Mouse (Mus musculus) CD4-positive helper T cell, adult 2 months (primary cell): Measurements from ENCODE around the gene P4htm.

ENCODE experiments used
- DNase-seq: peaks from one replicate; pipeline ENCODE4 v3.0.0-alpha.2; 2012; ENCODE audit warnings: low read depth, missing footprints, low spot score

P4htm gene

GRCm38 (mm10) chr9:108577934-108578544 lies 19.4 kb downstream of the P4htm start:
- peak; percentile 62 for DNase-seq

DNA sequence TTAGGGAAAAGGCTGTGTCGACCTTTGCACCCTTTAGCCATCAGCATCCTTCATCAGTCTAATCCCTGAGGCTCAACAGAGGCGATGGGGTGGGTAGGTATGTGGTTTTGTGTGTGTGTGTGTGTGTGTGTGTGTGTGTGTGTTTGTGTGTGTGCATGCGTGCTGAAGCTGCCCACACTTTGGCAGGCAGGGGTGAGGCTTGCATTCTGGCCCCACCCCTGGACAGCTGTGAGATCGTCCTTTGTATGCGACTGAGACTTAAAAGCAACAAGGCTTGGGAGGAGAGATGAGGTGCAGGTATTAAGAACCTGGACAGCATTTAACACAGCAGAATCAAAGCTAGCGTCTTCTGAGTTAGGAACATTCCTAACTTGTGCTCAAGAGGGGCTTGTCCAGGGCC lies 20.4 kb downstream of the P4htm start:
- no peak for DNase-seq

DNA sequence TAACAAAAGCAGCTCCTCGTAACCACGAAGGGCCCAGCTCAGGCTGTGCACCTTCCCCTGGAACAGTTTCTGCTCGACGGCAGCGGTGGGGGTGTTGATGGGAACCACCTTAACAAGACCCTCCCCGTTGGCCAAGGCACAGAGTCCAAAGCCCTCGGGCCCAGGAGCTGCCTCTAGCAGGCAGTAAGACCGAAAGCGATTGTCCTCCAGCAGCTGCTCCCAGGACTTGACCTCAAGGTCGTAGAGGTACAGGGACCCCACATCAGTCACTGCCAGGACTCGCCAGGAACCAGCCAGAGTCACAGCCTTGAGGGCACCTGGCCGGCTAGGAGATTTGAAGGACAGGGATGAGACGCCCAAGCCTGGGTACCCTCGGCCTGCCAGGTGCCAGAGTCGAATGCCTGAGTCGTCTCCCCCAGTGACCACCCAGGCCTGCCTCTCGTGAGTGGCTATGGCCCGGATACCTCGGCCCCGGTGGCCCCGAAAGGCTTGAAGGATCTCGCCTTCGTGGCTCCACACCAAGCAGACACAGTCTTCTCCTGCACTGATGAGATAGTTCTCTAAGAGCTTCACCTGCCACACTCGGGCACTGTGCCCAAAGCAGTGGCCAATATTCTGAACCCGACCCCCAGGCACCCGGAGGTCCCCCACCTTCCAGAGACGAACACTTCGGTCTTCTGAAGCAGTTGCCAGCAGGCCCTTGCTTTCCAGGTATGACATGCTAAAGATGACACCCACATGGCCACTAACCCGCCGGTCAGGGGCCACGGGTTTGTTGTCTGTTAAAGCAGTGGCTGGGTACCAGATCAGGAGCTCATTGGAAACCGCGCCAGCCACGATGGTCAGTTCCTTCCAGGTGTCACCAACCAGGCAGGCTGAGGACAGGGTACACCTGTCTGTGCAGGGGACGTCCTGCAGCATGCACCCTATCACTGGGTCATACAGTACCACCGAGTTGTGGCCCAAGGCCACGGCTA lies 21.9 kb downstream of the P4htm start:
- no peak for DNase-seq

- no peak for DNase-seq
Measured at GRCm38 (mm10) chr9:108574921-108575320, 22.5 kb downstream of the P4htm start.

DNA sequence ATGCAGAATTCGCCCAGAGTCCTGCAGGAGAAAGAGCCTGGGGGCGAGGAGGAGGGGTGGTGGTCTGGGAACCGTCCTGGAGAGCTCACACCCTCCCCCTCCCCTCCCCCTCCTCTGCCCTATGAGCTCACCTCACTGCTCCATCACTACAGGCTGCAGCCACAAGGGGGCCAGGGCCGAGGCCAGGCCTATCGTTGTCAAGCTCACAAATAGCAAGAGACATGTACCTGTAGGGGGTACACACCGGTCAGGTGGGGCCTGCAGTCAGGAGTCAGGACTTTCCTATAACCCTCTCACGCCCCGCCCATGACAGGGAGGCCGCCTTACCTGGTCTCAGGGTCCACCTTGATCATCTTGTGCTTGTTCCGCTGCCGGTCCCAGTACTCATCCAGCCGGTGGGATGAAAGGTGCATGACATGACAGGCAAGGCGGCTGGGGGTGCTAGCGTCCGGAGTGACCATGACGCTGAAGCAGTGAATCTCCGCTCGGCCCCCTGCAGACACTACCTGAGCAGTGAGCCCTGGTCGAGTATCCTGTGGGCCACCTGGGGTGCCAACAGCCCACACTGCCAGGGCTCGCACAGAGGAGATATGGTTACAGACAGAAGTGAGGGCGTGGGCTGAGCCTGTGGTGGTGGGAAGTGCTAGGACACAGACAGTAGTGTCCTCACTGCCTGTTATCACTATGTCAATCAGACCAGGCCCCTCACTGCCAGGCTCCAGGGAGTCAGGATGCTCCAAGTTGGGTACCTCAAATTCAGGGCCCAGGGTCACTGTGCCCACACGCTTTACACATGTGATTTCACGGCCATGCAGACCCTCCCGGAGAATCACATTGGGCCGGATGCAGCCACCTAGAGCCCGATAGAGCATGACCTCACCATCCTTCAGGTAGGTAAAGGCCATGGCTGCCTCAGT lies 23.4 kb downstream of the P4htm start:
- DNase-seq, result peak; percentile 78

- DNase-seq, result no peak
Measured at GRCm38 (mm10) chr9:108572321-108572720, 25.1 kb downstream of the P4htm start.

- DNase-seq, result no peak
Measured at GRCm38 (mm10) chr9:108571401-108571973, 26.0 kb downstream of the P4htm start.

DNA sequence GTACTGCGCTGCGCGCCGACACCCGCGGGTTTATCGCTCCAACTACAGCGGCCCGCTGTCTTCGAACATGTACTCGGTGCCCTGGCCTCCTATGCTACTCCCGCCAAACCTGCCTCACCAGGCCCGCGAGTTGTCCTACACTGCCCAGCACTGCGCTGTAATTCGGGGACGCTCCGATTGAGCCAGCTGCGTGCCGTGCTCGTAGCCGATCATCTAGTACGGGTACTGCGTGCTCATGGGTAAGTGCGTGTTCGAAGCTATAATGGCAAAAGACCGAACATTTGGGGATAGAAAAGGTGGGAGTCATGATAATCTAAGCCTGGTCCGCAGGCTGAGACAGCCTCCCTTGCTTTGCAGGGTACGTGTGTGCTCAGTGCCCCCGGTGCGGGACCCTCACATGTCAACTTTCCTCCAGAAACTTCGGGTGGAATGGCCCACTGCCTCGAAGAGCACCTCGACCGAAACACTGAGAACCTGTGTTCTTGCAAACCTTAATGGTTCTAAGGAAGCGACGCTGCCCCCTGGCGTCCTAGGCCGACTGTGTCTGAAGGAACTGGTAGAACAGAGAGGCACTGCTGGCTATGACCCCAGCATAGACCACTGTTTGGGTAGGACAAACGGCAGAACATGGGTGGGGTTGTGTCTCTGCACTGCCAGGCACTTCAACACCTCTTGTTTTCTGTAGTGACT lies 27.1 kb downstream of the P4htm start:
- peak; percentile 87 for DNase-seq

- DNase-seq, result peak; percentile 93
Measured at GRCm38 (mm10) chr9:108569381-108570206, 27.9 kb downstream of the P4htm start, which contains the start of gene Dalrd3. TSS of gene Dalrd3 (plus strand) at chr9:108569886.

DNA sequence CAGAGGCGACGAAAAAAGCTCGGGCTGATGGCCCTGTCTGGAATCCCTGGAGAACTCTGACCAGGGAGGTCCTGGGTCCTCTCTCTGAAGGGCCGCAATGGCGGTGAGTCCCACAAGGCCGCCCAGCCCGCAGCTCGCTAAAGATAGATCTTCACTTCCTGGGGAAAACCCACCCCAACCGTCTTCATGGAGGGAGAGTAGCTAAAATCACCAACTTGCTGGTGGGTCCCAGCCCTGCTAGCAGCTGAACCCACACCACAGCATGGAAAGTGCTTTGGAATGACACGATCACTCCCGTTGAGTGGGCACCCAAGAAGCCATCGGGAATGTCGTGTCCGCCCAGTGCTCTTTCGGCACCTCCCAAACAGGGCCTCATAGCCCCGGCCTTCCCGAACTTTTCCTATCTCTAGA lies 29.0 kb downstream of the P4htm start:
- peak; percentile 39 for DNase-seq

- peak; percentile 34 for DNase-seq
Measured at GRCm38 (mm10) chr9:108567931-108568419, 29.5 kb downstream of the P4htm start.

- peak; percentile 95 for DNase-seq
Measured at GRCm38 (mm10) chr9:108566815-108567776, 30.4 kb downstream of the P4htm start, which contains the start of gene Ndufaf3. TSS of gene Ndufaf3 (minus strand) at chr9:108567434.

GRCm38 (mm10) chr9:108565881-108566814 lies 31.3 kb downstream of the P4htm start:
- DNase-seq, result no peak

DNA sequence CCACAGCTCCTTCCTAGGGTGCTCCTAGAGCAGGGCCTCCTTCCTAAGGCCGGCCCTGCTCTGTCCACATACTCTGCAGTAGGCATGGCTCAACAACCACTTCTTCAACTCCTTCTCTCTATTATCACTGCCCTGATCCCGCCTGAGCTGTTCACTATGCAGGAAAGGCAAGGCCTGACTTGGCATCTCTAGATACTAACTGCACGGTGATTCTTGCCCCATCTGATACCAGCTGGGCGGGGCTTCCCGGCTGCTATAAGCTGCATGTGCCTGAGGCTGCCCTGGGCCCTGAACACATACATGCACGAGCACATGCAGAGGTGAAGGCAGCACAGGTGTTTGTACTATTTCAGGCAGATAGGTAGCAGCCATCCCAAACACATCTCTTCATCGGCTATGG lies 33.3 kb downstream of the P4htm start:
- DNase-seq, result no peak

GRCm38 (mm10) chr9:108563671-108564070 lies 33.8 kb downstream of the P4htm start:
- no peak for DNase-seq

DNA sequence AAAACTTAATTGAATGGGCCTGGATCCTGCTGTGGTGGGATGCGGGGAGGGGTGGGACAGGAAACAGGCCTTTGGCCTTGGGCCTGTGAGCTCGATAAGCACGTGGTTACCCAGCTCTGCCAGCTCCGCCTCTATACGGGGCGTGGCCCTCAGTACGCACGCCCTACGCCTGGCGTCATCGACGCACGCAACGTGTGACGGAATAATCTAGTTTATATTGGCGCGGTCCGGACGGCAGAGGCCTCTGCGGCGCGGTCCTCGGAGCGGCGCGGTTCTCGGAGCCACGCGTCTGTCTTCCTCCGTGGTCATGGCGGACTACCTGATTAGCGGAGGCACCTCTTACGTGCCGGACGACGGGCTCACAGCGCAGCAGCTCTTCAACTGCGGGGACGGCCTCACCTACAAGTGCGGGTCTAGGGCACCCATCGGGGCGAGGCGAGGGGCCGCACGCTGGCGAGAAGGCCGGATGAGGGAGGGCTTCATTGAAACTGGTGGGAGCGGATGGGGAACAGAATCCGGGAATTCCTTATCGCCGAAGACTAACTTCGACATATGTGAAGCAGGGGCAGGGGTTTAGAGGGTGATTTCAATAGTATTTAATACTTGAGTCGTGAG lies 37.1 kb downstream of the P4htm start, which contains the start of gene Impdh2:
Gene Impdh2, plus strand, starts transcription at position 60 of the 615 bp plus-strand sequence.
- DNase-seq, result peak; percentile 99

DNA sequence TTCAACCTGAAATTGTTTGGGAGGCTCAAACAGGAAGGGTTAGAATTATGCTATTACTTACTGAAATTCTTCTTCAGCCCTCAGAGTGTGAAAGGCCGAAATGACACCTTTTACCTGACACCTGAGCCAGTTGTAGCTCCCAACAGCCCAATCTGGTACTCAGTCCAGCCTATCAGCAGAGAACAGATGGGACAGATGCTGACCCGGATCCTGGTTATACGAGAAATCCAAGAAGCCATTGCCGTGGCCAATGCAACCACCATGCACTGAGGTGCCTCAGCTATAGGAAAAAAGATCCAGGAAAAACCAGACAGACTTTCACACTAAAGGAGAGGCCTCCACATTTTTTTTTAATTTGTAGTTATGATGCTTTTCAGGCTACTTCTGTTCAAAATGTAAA lies 38.3 kb downstream of the P4htm start:
- no peak for DNase-seq
